Mouse (Mus musculus) heart, adult 2 months (tissue): Measurements from ENCODE around the gene Glcci1.

Experiments
- CTCF ChIP-seq: fragments of 200-600 bp; IDR thresholded peaks from 2 replicates; pipeline ENCODE4 v1.8.1; 2022; ENCODE audit warnings: antibody characterized with exemption, mild to moderate bottlenecking, moderate library complexity
- EP300 ChIP-seq: fragments of 200-500 bp; IDR thresholded peaks from 2 replicates; pipeline ENCODE4 v1.6.1; 2011; ENCODE audit warnings: low read depth, low read length, control low read depth; ENCODE audit not compliant: insufficient read depth
- POLR2A ChIP-seq: fragments of 200-500 bp; IDR thresholded peaks from 2 replicates; pipeline ENCODE4 v1.6.1; 2011; ENCODE audit warnings: mild to moderate bottlenecking, low read depth, low read length, control low read depth; ENCODE audit not compliant: insufficient read depth

- no peak for TF ChIP-seq EP300
- TF ChIP-seq CTCF, result no peak
- TF ChIP-seq POLR2A, result no peak
Observed at GRCm38 (mm10) chr6:8536944-8537343, 27.5 kb downstream of the Glcci1 start.
